Mouse (Mus musculus) small intestine, adult 10 weeks (tissue): ENCODE measurements around the gene 1700020N15Rik. TPM values are rescaled to one million over a fixed set of nuclear protein-coding genes. Genes with fewer than 3 reads are reported as not detected.

Source experiments
- polyA plus RNA-seq: library from polyadenylated mRNA; stranded (reverse); fragments of 350-450 nt; fragmentation: Illumina TruSeq; extraction: RNeasy Lipid Tissue Mini Kit (QIAGEN cat#74804); gene quantifications from one replicate; pipeline ENCODE4 v1.2.3, GENCODE M21; 2014; ENCODE audit warnings: low replicate concordance

Gene 1700020N15Rik
- not detected for polyA plus RNA-seq

DNA sequence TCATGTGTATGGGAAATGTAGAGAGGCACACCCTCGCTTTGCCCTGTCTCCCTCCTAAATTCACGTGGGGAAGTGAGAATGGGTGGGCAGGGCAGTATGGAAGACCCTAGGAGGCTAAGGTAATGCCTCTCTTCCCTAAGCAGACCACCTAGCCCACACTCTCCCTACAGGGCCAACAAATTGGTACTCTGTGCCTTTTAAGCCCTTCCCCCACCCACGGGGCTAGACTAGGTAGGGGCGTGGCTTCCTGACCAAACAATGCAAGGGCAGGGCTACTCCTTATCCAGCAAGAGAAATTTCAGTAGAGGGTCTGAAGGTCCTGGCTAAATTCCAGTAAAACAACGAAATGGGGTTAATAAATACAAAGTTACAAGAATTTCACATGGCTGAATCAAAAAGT lies at the start of gene 1700020N15Rik:
Gene 1700020N15Rik (plus strand): TSS at position 301 of the 400 bp plus-strand sequence.

